ENCODE assay signal across 8 mouse cellular contexts in genomic region chr13:43478586-43478985, GRCm38 (mm10). TPM values are rescaled to one million over a fixed set of nuclear protein-coding genes. Genes with fewer than 3 reads are reported as not detected.
A peak's percentile ranks its signal among the peaks of the same experiment; 100 is the strongest.
DNase-seq lines count a peak whose midpoint lies in the region; ATAC-seq and TF ChIP-seq lines count a peak whose summit lies in the region.

No protein-coding gene starts in this region.

- no peaks in the 10 kb centered on the region for H3K9me3 ChIP-seq in forebrain, postnatal 0 days (ENCODE audit: low read length)
- H3K9me3 ChIP-seq in kidney, embryonic 16.5 days (ENCODE audit: low read length), result no peaks in the 10 kb centered on the region
- no peaks in the 10 kb centered on the region for H3K9me3 ChIP-seq in midbrain, embryonic 15.5 days

- peak overlapping the region; percentile 95 for H3K4me3 ChIP-seq in forebrain, postnatal 0 days (ENCODE audit: low read depth, low read length)
- peak overlapping the region; percentile 49 for H3K4me3 ChIP-seq in kidney, embryonic 16.5 days (ENCODE audit: low read length)
- H3K4me3 ChIP-seq in midbrain, embryonic 15.5 days, result peak overlapping the region; percentile 62

- peaks cover 14% of the 10 kb centered on the region for H3K4me1 ChIP-seq in forebrain, postnatal 0 days (ENCODE audit: insufficient read depth)
- H3K4me1 ChIP-seq in kidney, embryonic 16.5 days (ENCODE audit: insufficient read depth, low read length), result peaks cover 50% of the 10 kb centered on the region
- H3K4me1 ChIP-seq in midbrain, embryonic 15.5 days, result peaks cover 29% of the 10 kb centered on the region

- no peaks in the 10 kb centered on the region for H3K27me3 ChIP-seq in forebrain, postnatal 0 days (ENCODE audit: insufficient read depth, low read length)
- no peaks in the 10 kb centered on the region for H3K27me3 ChIP-seq in kidney, embryonic 16.5 days (ENCODE audit: insufficient read depth, low read length)
- H3K27me3 ChIP-seq in midbrain, embryonic 15.5 days (replicated peaks), result no peaks in the 10 kb centered on the region

- intact Hi-C loops in gastrocnemius, postnatal 36 days (cut with DNase I), result loop anchor here (10.0 kb wide), 1 partner anchor 54 kb away; no protein-coding TSS in a partner anchor

- 10% methylated on average over 8 of the region's 8 CpGs for WGBS in forebrain, postnatal 0 days
- WGBS in kidney, embryonic 16.5 days, result 11% methylated on average over 8 of the region's 8 CpGs
- 25% methylated on average over 8 of the region's 8 CpGs for WGBS in midbrain, embryonic 15.5 days

- no peak for TF ChIP-seq CTCF in forebrain, postnatal 0 days (IDR thresholded peaks at IDR 0.05; ENCODE audit: low read depth)

- H3K9ac ChIP-seq in forebrain, postnatal 0 days, result peak overlapping the region; percentile 51
- peak overlapping the region; percentile 63 for H3K9ac ChIP-seq in kidney, embryonic 16.5 days (replicated peaks; ENCODE audit: low read length)
- peak overlapping the region; percentile 54 for H3K9ac ChIP-seq in midbrain, embryonic 15.5 days

- peak; percentile 16 for DNase-seq in gastrocnemius, adult 18-20 months (ENCODE audit: low spot score)
- DNase-seq in gastrocnemius, postnatal 36 days, result no peak
- DNase-seq in Muller cell, postnatal 12 days (ENCODE audit: inconsistent ontology term), result peak; percentile 54
- no peak for DNase-seq in forebrain, postnatal 0 days
- no peak for DNase-seq in ovary, postnatal 36 days (ENCODE audit: low spot score)

- H3K36me3 ChIP-seq in forebrain, postnatal 0 days (ENCODE audit: insufficient read depth), result no peaks in the 10 kb centered on the region
- H3K36me3 ChIP-seq in kidney, embryonic 16.5 days (ENCODE audit: insufficient read depth, low read length), result no peaks in the 10 kb centered on the region
- no peaks in the 10 kb centered on the region for H3K36me3 ChIP-seq in midbrain, embryonic 15.5 days (replicated peaks)

- peak overlapping the region; percentile 35; the same call in 1 of the 2 replicates for H3K27ac ChIP-seq in forebrain, postnatal 0 days (ENCODE audit: low read depth, low read length)
- 0 out of 2 replicates have a peak overlapping the region, but pooled peaks have one; percentile 15 for H3K27ac ChIP-seq in kidney, embryonic 16.5 days (ENCODE audit: low read length)
- H3K27ac ChIP-seq in midbrain, embryonic 15.5 days, result peak overlapping the region; percentile 26

- peak overlapping the region; percentile 76 for H3K4me2 ChIP-seq in forebrain, postnatal 0 days (ENCODE audit: low read depth)
- peak overlapping the region; percentile 74 for H3K4me2 ChIP-seq in kidney, embryonic 16.5 days (replicated peaks; ENCODE audit: low read depth, low read length)
- H3K4me2 ChIP-seq in midbrain, embryonic 15.5 days, result peak overlapping the region; percentile 75

- no peak for ATAC-seq in forebrain, postnatal 0 days
- no peak for ATAC-seq in kidney, embryonic 16.5 days (ENCODE audit: low FRiP score, low TSS enrichment)
- ATAC-seq in midbrain, embryonic 15.5 days (replicated peaks), result no peak
- ATAC-seq in erythroid progenitor cell, adult 5-6 weeks (replicated peaks; ENCODE audit: low FRiP score, poor library complexity, severe bottlenecking), result no peak

RNA-seq across cellular contexts. Expression of gene Ranbp9, which starts 2.5 kb away (rescaled TPM):
- total RNA-seq in gastrocnemius, adult 18-20 months (2021), result 10 to 100 TPM; 41.3 to 42.2 TPM
- 10 to 100 TPM; 36.9 to 40.5 TPM for total RNA-seq in gastrocnemius, postnatal 36 days (2021)
- 44.8 and 44.9 TPM in 2 replicates for total RNA-seq in forebrain, postnatal 0 days (2014; rRNA removed)
- polyA plus RNA-seq in forebrain, postnatal 0 days (2015; fragmentation: Nextera tagmentation; extraction: Ambion mirVana), result 8.1 and 9.3 TPM in 2 replicates
- 8.4 and 9.1 TPM in 2 replicates for polyA plus RNA-seq in kidney, embryonic 16.5 days (2015; fragmentation: Nextera tagmentation; extraction: Ambion mirVana)
- polyA plus RNA-seq in midbrain, embryonic 15.5 days (2015; fragmentation: Nextera tagmentation; extraction: Ambion mirVana), result 11.5 and 13.3 TPM in 2 replicates
- total RNA-seq in erythroid progenitor cell, adult 5-6 weeks (2015; ENCODE audit: low replicate concordance), result 23.9 and 51.9 TPM in 2 replicates
- total RNA-seq in erythroid progenitor cell, adult 5-6 weeks (2017; ENCODE audit: low replicate concordance), result 41.1 and 43.3 TPM in 2 replicates

Comparison
In these comparisons a context has a peak if more than half of its experiments do, and no peak if none do; other contexts are left out.
1. DNase-seq: peak in gastrocnemius, adult 18-20 months (single experiment) and Muller cell, postnatal 12 days (single experiment); none in gastrocnemius, postnatal 36 days (0 of 2), forebrain, postnatal 0 days (single experiment) and ovary, postnatal 36 days (single experiment).
2. Peak in every context shown above with its lines, with median percentiles within 50 percentile points of each other: H3K27ac ChIP-seq, H3K4me2 ChIP-seq, H3K4me3 ChIP-seq and H3K9ac ChIP-seq.